Mouse (Mus musculus): ENCODE data around the gene Ntng1.

Ntng1 gene

GRCm38 (mm10) chr3:109923788-109924187 is 220.0 kb downstream of the Ntng1 start:
- DNase-seq (ENCODE audit: low spot score): no peak

GRCm38 (mm10) chr3:109918996-109919395 is 224.8 kb downstream of the Ntng1 start:
- DNase-seq (ENCODE audit: low spot score): peak; percentile 68

DNA sequence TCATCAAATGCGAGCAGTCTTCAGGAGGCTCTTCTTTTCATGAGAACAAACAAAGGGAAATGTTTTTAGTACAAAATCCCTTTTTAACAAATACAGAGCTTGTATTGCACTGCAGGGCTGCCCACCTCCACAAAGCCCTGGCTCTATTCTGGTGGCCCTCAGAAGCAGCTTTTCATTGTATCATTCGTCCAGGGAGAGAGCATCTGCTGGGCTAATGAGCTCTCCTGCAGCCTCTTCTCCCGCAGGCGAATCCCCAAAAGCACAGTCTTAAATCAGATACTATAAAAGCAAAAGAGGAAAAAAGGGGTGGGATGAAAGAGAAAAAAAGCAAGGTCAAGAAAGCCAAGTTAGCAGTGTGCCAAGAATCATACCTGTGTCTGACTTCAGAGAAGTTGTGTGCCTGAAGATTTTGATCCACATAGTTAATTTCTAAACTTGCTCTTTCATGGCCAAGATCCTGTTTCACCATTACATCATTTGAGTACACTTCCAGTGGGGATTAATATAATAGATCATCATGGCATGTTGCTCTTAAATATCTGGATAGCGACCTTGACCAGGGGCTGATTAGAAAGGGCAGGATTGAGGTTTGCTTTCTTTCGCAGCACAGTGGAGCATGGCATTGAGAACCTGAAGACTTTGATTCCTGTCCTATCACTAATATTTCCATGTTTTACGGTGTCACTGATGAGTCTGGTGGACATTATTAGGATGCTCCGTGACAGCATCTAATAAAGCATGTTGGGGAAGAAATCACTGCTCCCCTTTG is 225.7 kb downstream of the Ntng1 start:
- DNase-seq (ENCODE audit: low spot score): no peak

- DNase-seq (ENCODE audit: low spot score): no peak
Measured at GRCm38 (mm10) chr3:109917077-109917476, 226.7 kb downstream of the Ntng1 start.

DNA sequence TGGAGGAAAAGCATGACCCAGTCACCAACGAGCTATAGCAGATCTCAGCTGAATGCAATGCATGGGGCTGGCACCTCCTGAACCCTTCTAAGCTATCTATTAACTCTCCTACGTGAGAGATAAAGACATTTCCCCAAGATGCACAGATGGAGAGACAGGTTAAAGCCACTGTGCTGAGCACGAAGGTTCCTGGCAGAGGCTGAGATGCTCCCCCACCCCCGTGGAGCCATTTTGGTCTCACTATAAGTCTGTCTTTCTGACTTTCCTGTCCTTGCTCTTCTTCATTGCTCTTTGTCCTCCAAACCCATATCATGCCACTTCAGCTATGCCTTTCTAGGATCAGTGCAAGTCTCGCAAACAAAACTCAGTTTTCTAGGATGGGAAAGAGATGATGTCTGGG is 229.6 kb downstream of the Ntng1 start:
- no peak for DNase-seq (ENCODE audit: low spot score)

DNA sequence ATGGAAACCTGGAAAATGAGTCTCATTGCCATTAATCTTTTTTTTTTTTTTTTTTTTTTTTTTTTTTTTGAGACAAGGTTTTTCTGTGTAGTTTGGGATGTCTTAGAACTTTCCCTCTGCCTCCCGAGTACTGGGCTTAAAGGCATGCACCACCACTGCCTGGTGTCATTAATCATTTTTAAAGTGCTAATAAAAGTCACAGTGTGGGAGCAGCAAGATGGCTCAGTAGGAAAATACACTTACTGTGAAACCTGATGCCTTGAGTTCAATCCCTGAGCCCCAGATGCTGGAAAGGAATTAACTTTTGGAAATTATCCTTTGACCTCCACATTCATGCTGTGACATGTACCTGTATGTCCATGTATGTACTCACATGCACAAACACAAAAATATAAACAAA is 253.2 kb downstream of the Ntng1 start:
- no peak for DNase-seq (ENCODE audit: low spot score)

GRCm38 (mm10) chr3:109885672-109886071 is 258.1 kb downstream of the Ntng1 start:
- DNase-seq (ENCODE audit: low spot score): no peak

GRCm38 (mm10) chr3:109879061-109879460 is 264.8 kb downstream of the Ntng1 start:
- no peak for DNase-seq (ENCODE audit: low spot score)

GRCm38 (mm10) chr3:109871986-109872385 is 271.8 kb downstream of the Ntng1 start:
- DNase-seq (ENCODE audit: low spot score): no peak

GRCm38 (mm10) chr3:109858276-109858675 is 285.5 kb downstream of the Ntng1 start:
- no peak for DNase-seq (ENCODE audit: low spot score)

DNA sequence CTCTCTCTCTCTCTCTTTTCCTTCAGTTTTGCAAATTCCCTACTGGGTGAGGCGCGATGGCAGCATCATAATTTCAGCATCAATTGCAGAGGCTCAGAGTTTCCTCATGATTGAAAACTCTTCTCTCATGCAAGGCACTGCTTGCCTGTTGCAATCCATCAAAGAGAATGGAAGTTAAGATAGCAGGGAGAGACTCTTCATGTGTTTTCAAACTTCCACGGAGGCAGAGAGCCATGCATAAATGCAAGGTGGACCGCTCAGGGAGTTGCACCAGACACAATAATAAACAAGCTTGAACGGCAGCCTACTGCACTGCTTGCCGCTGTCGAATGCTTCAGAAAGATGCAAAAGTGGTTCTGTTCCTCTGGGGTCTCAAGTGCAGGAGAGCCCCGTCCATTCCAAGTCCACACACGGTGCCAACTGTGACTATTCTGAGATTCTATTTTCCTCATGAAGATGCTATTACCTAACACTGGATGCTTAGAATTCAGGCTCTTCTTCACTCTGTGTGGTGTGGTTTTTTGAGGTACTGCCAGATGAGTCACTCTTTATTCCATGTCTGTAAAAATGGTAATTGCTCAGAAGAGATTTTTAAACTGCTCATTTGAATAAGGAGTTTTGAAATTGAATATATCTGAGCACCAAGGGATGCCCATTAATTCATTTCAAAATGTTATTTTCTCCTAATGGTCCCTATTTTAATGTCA is 289.2 kb downstream of the Ntng1 start:
- DNase-seq (ENCODE audit: low spot score): no peak

GRCm38 (mm10) chr3:109846660-109847059 is 297.2 kb downstream of the Ntng1 start:
- DNase-seq (ENCODE audit: low spot score): no peak

- DNase-seq (ENCODE audit: low spot score): no peak
Measured at GRCm38 (mm10) chr3:109825806-109826205, 318.0 kb downstream of the Ntng1 start.

DNA sequence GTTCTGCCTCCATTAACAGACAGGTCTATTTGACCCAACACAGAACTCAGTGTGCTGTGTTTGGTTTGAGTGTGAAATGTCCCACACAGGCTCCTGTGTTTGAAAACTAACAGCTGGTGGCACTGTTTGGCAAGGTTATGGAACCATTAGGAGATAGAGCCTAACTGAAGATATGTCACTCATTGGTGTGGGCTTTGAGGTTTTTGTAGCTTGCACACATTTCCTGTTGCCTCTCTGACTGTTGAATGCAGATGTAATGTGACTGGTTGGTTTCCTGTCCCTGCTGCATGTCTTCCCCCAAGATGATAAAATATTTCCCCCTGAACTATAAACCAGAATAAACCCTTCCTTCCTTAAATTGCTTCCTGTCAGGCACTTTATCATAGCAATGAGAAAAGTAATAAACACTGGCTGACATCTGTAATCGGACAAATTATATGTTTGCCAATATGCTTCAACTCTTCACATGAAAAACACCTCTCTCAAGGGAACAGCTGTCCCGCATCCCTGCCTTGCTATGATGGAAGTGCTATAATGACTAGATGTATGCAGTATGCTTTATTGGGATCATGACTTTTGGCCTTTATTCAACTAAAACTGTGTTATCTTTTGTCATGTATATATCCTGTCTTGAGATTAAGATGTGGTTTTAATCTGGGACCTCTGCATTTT is 320.9 kb downstream of the Ntng1 start:
- DNase-seq (ENCODE audit: low spot score): no peak

GRCm38 (mm10) chr3:109818821-109819685 is 324.8 kb downstream of the Ntng1 start:
- no peak for DNase-seq (ENCODE audit: low spot score)

GRCm38 (mm10) chr3:109809065-109809464 is 334.7 kb downstream of the Ntng1 start:
- no peak for DNase-seq (ENCODE audit: low spot score)

DNA sequence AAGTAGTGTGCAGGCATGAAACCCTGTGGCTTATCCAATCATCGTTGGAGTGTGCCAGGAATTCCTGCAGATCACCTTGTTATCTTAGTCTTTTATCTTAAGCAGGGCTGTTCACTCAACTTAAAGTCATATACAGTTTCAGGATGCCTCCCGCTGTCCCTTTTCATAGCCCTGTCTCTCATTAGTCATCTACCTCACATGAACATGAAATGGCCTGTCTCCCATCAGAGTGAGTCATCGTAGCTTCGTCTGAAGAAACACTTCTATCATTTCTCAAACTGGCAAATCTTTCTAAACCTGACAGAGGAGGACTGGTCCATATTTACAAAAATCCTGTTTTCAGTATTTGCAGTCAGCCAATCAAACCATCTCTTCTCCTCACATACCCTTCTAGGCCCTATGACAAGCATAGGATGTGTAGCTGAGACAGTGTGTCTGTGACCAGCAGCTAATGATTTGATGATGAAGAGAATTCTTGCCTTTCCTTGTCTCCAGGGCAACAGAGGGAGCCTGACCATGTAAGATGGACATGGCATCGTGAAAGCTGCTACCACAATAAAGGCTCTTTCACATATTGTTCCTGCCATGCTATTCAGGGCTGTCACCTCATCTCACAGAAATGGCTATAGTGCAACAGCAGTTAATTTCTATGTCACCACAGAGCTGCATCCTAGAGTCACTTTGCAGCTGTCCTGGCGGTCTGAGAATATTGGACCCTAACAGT is 336.4 kb downstream of the Ntng1 start:
- DNase-seq (ENCODE audit: low spot score): no peak

DNA sequence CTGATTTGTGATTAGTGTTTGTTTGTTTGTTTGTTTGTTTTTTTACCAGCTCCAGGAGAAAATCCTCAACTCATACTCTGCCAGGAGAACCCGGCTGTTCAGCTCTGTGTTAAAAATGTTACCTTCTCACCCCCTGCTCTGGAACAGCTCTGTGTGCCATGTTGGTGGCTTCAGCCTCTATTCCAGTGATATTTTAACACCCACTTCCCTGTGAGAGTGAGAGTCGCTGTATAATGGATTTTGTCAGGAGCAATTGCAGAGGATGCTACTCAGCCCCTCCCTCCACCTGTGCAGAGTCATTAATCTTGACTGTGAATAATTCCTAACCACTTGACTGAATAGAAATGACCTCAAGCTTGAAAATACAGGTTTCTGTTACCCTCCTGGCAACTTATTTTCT is 339.7 kb downstream of the Ntng1 start:
- no peak for DNase-seq (ENCODE audit: low spot score)

DNA sequence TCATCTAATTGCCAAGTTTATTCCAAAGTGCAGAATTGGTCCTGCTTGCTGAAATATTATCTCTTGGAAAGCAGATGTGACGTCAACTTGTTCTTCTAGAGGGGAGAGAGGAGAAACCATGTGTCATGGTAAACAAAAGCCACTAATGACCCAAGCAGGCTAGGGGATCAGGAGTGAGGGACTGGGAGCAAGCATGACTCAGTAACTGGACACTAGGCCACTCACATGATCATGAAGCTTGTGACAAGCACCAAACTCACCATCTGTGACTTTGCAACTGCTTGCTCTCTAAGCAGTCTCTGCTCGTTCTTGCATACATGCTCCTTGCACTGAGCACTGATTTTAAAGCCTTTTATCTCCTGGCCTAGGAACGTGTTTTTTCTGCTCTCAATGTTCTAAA is 340.2 kb downstream of the Ntng1 start:
- DNase-seq (ENCODE audit: low spot score): no peak

DNA sequence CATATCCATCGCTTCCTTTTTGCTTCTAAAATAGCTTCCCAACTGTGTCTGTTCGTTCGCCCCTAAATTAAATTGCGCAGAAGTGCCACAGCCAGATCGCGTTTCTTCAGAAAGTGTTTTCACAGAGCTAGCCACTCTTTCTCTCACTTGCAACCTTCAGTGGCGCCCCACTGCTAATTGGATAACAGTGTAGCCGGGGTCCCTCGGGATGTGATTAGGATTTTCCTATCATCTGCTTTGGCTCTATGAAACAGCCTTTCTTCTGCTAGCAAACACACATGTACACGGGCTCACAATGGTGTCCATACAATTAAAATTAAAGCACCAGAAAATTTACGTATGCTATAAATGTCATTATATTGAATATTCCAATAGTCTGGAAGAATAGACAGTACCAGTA is 346.5 kb downstream of the Ntng1 start:
- DNase-seq (ENCODE audit: low spot score): no peak

- no peak for DNase-seq (ENCODE audit: low spot score)
Measured at GRCm38 (mm10) chr3:109783231-109783630, 360.6 kb downstream of the Ntng1 start.

Data from layer of hippocampus, adult 9-10 months (tissue).